Mouse (Mus musculus): Measurements from ENCODE around the gene Fam3b. TPM values are rescaled to one million over a fixed set of nuclear protein-coding genes. Genes with fewer than 3 reads are reported as not detected.

Gene Fam3b
- 0.44 TPM for polyA plus RNA-seq (2017; shearing (Covaris generic))

GRCm38 (mm10) chr16:97514099-97514940 lies at the start of gene Fam3b:
TSS of gene Fam3b (minus strand) at chr16:97514816.

GRCm38 (mm10) chr16:97462481-97463181 lies 52.0 kb downstream of the Fam3b start, which contains the start of gene Mx1:
TSS of gene Mx1 (minus strand) at chr16:97462907.

Other genes starting within 250 kb of the Fam3b start
- not detected for gene Bace2, start 158.1 kb downstream of the Fam3b start, polyA plus RNA-seq (2017; shearing (Covaris generic))
- 2.2 TPM for gene Mx1, start 51.9 kb downstream of the Fam3b start, polyA plus RNA-seq (2017; shearing (Covaris generic))
- gene Tmprss2, start 96.4 kb upstream of the Fam3b start, polyA plus RNA-seq (2017; shearing (Covaris generic)): not detected
- 0.16 TPM for gene Ripk4, start 249.0 kb upstream of the Fam3b start, polyA plus RNA-seq (2017; shearing (Covaris generic))